Mouse (Mus musculus): ENCODE measurements around the gene Tcf7l2.

Tcf7l2 gene

DNA sequence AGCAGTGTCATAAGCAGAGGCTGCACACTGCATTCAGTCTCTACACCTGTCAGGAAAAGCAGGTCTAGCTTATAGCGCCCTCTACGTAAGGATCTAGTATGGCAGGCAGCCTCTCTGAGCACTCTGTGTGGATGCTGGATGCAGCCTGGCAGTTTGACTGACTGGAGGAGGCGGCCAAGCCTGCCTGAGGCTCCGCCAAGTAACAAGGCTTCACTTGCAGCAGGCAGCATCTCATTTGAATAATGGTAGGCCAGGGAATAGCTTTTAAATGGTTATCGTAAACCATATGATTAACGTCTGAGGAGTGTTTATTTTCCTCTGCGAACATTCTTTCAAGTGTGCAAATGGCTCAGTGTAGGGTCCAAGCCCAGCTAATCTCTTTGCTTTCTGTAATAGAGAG, 167.4 kb downstream of the Tcf7l2 start:
- DNase-seq (ENCODE audit: low spot score in 2 of 2): peak in 1 of 2 experiments; percentile 12

DNA sequence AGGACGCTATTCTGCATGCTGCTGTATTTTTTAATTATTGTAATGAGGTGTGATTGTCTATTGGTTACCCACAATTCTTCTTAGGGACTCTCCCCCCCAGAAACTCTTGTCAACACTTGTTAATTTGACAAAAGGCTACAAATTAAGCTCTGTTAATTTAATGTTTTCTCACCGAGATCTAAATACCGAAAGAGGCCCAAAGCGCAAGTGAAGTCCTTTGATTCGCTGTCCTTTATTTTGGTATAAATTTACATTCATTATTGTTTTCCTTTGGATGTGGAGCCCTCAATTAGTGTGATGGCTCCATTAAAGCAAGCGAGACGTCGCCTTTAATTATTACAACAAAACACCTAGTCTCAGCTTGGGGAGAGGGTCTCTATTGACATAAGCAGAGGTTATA, 170.3 kb downstream of the Tcf7l2 start:
- no peak for DNase-seq (ENCODE audit: low spot score in 2 of 2)

DNA sequence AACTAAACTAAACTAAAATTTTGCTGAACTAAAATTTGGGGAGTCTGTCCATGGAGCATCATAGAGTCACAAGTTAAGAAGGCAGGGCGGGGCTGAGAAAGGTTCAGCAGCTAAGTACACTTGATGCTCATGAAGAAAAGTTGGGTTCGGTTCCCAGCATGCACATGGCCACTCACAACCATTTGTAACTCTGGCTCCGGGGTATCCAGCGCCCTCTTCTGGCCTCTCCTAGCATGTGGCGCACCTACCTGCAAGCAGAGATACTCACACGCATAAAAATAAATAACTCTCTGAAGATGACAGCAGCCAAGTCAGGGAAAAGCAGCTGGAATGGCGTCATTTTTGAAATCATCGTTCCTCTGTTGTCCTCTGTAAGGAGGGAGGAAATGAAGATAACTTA, 171.2 kb downstream of the Tcf7l2 start:
- no peak for DNase-seq (ENCODE audit: low spot score in 2 of 2)

DNA sequence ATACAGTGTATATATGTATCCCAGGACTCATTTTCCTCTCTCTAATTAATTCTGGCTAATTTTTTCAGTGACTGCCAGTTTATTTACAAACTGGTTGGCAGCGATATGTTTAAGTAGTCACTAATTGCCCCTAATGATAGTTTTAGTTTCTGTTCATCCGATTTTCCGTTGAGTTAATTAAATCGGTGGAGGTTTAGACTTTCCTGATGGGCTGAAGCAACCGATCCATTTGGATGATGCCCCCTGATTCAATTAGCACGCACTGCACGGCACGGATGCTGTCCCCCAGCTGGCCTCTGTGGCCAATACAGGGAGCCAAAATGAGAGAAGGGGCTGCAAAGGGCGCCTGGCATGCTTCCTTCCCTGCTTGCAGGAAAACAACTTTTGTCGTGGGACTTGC, 172.0 kb downstream of the Tcf7l2 start:
- DNase-seq (ENCODE audit: low spot score in 2 of 2): no peak

DNA sequence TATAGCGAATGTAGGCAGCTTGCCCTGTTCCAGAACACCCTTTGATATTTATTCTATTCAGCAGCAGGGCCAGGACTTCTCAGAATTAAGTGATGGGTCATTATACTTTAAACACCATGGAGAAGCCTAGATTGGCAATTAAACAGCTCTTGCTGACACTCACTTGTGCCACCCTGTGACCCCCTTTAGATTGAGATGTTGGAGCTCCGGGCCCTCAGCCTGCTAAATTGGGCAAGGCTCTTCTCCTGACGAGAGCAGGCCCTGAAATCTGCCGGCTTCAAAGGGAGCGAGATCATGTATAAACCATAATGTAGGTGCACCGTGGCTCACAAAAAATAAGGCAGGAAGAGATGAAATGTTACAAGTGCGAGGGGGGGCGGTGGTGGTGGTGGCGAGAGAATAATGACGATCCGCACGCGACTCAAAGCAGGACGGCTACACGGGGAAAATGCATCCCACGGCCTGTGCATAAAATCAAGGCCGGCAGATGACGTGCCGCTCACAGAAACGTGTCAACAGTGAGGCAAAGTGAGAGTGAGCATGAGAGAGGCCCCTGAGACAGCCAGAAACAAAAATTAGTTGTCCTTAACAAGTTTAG, 173.1 kb downstream of the Tcf7l2 start:
- no peak for DNase-seq (ENCODE audit: low spot score in 2 of 2)

DNA sequence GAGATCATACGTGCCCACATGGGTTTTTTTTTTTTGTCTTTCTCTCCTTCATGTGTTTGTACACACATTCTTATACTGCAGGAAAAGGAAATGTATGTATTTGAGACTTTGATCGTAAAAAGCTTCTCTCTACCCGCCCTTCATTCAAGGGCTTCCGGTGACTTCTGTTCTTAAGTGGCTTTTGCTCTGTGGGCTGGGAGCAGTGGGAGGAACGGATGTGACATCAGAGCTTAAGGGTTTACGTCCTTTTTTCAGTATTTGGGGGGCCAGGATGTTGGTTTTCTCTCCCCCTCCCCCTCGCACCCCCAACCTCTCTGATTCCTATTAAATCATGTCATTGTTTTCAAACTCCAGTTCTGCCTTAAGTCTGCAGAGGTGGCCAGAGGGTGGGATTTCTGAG, 173.9 kb downstream of the Tcf7l2 start:
- DNase-seq (ENCODE audit: low spot score in 2 of 2): no peak

DNA sequence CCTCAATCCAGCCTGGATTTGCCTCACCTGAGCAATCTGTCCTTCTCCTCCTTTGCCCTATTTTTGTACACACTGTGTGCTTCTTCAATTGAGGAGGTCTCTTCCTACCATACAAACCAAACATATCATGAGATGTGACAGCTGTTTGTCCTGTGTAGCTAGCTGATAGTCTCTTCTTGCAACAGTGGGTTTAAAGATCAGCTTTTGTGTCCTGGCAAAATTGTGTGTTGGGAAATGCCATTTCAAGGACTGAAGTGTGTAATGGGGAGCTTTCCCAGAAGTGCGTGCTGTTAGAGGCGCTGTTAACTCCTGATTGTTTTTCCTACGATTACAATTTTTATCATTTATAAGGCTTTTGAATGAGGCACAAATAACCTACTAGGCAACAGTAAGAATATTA, 174.6 kb downstream of the Tcf7l2 start:
- DNase-seq (ENCODE audit: low spot score in 2 of 2): no peak

DNA sequence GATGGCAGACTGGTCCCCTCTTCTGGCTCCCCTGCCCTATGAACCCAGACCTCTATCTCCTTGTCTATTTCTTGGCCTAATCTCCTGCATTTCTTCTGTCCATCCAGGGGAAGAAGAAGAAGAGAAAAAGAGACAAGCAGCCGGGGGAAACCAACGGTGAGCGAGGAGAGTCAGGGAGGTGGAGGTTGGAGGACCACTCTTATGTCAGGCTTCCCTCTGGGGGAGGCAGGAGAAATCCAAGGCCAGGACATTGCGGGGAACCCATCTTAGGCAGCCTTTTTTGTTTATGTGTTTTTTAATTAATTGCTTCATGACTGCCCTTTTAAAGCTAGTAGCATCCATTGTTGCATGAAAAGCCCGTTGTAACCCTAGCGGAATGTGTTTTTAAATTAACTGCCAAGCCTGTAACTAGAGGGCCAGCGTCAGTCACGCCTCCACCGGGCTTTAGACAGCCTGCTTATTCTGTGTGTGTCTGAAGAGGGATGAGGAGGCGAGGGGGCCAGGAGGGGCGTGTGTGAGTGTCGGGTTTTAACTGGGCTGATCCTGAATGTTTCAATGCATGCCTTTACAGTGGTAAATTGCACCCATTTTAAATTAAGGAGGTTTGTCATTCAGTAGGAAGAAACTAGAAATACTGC, 182.3 kb downstream of the Tcf7l2 start:
- DNase-seq (ENCODE audit: low spot score in 2 of 2): no peak

DNA sequence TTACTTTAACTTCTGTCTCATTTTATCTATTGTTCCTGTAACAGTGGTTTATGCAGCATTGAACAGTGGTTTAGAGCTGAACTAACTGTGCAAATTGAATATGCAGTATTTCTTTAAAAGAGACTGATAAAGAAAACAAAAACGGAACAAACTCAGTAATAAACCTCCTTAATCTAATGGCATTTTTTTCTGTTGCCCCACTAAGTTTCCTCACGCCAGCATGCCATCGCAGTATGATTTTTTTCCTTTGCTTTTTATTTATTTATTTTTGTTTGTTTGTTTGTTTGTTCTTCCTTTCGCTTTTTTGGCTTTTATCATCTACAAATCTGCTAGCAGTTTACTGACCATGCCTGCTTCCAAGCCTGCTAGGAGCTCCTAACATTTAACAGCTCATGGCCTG, 183.2 kb downstream of the Tcf7l2 start:
- no peak for DNase-seq (ENCODE audit: low spot score in 2 of 2)

DNA sequence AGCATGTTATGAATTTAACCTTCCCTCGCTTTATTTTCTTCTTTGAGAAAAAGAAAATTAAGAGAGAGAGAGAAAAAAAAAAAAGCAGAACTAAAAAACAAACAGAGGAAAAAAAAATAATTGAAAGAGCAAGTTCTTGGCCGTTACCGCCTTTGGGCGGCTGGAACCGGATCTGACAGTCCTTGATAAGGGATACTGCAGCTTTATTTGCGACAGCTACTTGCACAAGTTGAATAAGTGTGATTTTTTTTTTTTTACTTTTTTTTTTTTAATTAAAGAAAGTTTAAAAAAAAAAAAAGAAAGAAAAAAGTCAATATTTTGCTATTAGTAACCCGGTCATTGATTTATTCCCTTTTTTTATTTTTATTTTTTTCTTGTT, 183.8 kb downstream of the Tcf7l2 start:
- no peak for DNase-seq (ENCODE audit: low spot score in 2 of 2)

DNA sequence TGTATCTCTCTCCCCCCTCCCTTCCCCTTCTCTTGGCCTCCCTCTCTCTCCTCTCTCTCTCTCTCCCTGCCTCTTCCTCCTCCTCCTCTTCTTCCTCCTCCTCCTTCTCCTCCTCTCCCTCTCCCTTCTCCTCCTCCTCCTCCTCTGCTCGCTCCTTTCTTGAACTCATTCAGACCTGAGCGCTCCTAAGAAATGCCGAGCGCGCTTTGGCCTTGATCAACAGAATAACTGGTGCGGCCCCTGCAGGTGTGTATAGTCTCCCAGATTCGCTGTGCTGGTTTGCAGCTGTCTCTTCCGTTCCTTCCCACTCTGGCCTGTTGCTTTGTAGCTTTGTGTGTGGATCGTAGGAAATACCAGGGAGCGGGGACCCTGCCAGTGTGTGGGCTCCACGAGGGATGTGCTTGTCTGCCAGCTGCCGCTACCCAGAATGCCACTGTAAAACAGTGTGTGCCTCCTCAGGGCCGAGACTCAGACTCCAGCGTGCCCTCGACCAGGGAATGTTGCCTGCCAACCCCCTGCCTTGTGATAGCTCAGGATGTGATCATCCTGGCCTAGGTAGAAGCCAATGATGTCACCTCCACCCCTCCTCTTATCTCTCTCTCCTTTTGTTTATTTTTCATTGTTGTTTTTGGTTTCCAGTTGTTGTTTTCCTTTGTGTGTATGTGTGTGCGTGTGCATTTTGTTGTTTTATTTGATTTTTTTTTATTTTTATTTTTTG, 184.3 kb downstream of the Tcf7l2 start:
- no peak for DNase-seq (ENCODE audit: low spot score in 2 of 2)

DNA sequence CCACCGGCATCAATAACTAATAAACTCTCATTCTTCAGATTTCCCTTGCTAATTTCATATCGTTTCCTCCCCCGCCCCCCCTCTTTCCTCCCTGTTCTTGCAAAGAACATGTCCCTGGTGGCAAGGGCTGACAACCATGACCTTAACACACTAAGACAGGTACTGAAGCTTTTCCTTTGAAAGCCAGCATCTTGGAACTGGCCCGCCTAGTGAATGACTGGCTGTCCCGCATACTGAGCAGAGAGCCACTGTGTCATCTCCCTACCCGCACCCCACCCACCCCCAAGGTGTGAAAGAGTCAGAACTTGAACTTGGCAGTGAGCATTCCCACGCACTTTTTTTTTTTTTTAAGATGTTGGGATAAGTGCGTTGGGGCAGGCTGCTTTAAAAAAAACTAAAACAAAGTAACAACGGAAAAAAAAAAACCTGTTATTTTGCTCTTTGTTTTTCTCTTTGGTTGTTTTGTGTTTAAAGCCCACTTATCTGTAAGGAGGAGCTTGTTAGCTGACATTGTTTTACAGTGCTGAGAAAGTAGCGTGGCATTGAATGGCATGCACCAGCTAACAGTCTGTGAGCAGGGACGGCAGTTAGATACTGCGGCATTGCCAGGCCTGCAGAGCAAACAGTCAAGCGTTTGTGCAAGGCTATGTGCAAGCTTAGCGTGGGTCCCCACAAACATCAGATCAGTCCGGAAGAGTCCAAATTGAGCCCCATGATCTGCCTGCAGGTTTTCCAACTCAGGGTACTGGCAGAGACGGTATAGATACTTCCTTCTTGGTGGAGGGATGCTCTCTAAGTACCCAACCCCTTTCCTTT, 185.4 kb downstream of the Tcf7l2 start:
- no peak for DNase-seq (ENCODE audit: low spot score in 2 of 2)

DNA sequence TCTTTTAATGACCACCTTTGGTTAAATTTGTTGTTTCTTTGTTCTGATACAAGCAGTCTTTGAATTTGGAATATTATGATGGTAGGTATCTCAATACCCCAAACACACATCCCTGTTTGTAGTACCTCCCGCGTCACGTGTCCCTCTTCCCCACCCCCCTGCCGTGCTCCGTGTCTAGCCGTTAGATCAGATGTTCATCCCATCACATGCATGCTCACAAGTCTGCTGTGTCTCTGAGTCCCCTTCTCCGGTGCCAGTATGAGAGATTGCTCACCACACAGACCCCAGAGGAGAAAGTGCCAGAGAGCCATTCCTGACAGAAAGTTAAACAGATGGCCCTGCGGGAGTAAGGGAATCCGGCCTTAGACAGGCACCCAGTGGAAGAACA, 186.0 kb downstream of the Tcf7l2 start:
- no peak for DNase-seq (ENCODE audit: low spot score in 2 of 2)

DNA sequence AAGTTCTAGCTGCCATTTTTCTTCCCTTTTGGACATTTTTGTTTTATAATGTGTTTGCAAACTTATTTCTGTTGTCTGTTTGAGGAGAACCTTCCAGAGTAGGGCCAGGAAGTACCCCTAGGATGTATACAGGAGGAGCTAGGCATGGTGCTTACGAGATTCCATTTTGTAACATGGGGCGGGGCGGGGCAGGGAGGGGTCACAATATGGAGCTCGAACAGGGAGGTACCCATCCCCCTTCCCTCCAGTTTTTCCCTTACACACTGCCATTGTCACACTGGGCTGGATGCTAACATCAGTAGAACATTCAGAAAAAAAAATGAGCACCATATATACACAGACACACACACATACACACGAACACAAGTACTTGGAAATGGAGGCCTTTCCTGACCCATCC, 187.1 kb downstream of the Tcf7l2 start:
- DNase-seq (ENCODE audit: low spot score in 2 of 2): no peak

DNA sequence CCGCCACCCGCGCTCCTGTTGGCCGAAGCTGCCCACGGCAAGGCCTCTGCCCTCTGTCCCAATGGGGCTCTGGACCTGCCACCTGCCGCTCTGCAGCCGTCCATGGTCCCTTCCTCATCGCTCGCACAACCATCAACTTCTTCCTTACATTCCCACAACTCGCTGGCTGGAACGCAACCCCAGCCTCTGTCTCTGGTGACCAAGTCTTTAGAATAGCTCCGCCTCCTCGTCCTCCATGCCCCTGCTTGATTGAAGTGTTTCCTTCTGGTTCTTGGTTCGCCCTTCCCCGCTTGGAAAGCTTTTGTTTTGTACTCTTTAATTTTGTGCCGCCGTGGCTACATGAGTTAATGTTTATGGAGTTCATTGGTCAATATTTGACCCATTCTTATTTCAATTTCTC, 190.0 kb downstream of the Tcf7l2 start:
- DNase-seq (ENCODE audit: low spot score in 2 of 2): no peak

DNA sequence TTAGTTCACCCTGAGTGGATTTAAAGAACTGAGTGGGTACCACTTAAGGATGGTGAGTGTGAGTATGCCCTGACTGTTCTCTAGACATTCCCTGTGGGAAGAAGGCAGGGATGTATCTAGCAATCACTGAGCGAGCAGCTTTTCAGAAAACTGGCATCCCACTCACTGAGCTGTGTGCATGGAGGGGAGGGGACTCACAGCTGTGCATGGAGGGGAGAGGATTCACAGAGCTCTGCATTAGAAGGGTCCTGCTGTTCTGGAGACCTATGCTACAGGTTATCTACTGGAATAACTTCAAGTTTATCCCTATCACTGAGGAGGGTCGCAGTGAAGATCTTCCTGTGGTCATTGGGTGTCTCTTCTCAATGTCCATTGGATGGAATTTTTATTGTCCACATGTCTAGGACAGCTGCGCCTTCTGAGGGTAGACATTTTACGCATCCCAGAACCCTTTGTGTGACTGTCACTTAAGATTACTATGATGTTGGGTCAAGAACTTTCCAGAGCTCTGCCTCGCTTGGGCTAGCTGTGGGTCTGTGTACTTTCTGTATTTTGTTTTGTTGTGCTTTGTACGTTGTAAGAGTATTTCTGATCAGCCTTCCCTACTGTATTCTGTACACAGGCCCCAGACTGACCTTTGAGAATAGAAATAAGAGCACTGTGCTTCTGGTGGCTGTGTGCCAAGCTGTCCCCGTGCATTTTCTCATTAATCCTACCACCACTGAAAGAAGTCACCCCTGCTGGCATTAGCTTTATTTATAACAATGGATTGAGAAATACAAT, 192.5 kb downstream of the Tcf7l2 start:
- no peak for DNase-seq (ENCODE audit: low spot score in 2 of 2)

DNA sequence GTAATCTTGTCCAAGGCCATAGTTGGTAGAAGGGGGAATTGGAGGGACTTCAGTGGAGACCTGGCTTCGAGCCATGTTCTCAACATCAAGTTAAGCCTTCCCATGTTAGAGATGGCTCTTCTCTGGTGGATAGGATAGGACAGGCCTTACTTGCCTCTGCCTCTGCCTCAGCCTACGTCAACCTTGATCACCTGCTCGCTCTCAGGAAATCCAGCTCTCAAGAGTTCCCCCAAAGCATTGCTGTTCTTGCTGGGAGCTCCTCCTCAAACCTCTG, 193.0 kb downstream of the Tcf7l2 start:
- no peak for DNase-seq (ENCODE audit: low spot score in 2 of 2)

DNA sequence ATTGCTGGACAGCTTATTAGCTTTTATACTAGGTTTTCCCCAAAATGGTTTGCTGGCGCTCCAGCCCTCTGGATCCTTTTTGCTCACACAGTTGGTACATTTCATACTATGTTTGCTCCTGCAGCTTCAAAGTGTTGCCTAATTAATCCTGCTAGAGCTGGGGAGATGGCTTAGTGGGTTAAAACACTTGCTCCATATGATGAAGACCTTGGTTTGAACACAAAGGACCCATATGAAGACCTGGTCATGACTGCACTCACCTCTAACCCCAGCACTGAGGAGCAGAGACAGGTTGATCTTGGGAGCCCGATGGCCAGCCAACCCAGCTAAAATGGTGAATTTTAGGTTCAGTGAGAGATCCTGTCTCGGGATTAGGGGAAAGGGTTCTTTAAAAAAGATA, 195.4 kb downstream of the Tcf7l2 start:
- DNase-seq (ENCODE audit: low spot score in 2 of 2): no peak

DNA sequence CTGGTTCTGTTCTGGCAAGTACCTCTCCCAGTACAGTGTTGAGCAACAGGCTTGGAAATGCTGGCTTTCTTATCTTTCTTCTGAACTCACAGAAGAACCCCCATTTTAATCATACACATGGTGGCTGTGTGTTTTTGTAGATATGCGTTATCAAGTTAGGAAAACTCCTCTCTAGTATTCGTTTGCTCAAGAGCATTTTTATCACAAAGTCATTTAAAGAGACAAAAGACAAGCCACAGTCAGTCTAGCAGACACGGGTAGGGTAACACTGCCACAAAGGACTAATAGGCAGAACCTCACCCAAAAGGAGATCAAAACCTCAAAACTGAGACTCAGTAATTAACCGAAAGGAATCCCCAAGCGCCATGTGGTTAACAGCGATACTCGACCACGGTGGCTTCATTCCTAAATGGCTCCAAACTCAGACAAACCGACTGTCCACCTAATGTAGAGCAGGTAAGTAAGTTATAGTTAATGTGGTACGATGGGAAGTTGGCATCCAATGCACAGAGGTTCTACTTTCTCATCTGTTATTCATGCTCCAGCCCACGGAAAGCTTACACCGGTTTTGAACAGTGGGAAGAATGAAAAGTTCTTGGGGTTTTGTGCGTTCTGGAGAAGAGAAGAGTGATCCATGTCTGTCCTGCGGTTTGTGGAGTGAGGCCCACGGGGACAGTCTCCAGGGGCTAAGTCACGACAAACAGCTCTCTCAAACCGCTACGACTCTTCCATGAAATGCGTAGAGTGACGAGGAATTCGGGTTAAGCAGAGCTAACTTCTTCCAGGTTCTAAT, 196.8 kb downstream of the Tcf7l2 start:
- no peak for DNase-seq (ENCODE audit: low spot score in 2 of 2)

DNA sequence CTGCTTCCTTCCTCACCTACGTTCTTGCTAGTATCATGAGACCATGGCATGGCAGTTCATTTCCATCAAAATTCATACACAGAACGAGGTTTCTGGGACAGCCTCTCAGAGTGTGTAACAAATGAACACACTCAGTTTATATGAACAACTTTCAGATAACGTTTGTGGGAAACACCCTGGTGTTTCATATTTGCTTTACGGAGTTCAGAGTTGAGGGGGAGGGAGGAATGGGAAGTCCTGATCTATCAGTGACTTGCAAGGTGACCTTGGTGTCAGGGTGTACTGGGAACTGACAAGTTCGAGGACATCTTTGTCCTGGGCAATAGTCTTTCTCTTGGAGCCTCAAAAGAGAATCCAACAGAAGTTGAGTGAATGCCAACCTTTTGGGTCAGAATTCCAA, 197.5 kb downstream of the Tcf7l2 start:
- no peak for DNase-seq (ENCODE audit: low spot score in 2 of 2)

DNA sequence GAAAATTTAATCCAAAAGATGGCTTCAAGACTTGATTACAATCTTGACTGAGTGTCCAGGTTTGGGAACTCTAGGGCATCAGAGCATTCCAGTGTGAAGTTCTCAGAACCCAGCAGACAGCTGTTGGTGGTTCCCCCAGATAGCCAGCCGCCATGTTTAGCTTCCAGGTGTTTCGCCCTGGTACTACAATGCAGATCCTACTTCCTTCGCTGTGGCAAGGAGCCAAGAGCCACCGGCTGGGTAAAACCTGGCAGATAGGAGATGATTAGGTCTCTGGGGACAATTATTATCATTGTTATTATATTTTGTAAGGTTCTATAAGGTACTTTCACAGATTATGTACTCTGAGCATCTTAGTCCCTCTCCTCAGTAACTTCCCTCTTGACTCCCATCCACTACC, 198.1 kb downstream of the Tcf7l2 start:
- no peak for DNase-seq (ENCODE audit: low spot score in 2 of 2)

Data from frontal cortex, postnatal 36 days (tissue).